Mouse (Mus musculus) lung, adult 2 months (tissue): ENCODE data around the gene Epha10.

ENCODE experiments used
- CTCF ChIP-seq: fragments of 200-500 bp; IDR thresholded peaks from 2 replicates; pipeline ENCODE4 v1.5.1; 2011; ENCODE audit warnings: mild to moderate bottlenecking, low read length, control low read depth; ENCODE audit not compliant: insufficient read depth
- POLR2A ChIP-seq: fragments of 200-500 bp; IDR thresholded peaks from 2 replicates; pipeline ENCODE4 v1.6.1; 2011; ENCODE audit warnings: low read depth, mild to moderate bottlenecking, control low read depth, low read length, borderline replicate concordance; ENCODE audit errors: extremely low read depth

DNA sequence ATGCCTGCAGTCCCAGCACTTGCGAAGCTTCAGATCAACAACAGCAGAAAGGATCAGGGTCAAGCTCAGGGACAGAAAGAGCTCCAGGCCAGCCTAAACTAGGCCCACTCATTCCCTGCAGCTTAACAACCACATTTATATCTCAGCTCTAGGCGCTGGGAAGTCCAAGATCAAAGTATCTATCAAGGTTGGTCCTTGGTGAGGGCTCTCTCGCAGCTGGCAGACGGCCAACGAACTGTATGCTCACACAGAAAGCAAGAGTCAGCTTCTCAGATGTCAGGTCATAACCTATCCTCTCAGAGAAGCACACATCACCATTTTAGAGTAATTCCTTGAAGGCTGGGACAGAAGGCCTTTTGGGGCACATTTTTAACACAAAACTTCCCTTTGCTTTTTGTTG, 22.3 kb upstream of the Epha10 start:
- TF ChIP-seq POLR2A = no peak
- TF ChIP-seq CTCF = no peak
